Mouse (Mus musculus) cortical plate, adult 2 months (tissue): ENCODE measurements around the gene Fzd1.

ENCODE experiments used
- CTCF ChIP-seq: fragments of 200-500 bp; IDR thresholded peaks from 2 replicates; pipeline ENCODE4 v1.5.1; 2011; ENCODE audit warnings: mild to moderate bottlenecking, control low read depth, low read length; ENCODE audit not compliant: insufficient read depth; ENCODE audit errors: extremely low read depth
- POLR2A ChIP-seq: fragments of 200-500 bp; IDR thresholded peaks from 2 replicates; pipeline ENCODE4 v1.6.1; 2011; ENCODE audit warnings: mild to moderate bottlenecking, low read length, control low read depth; ENCODE audit not compliant: insufficient read depth; ENCODE audit errors: extremely low read depth

GRCm38 (mm10) chr5:4770609-4771008, 12.8 kb upstream of the Fzd1 start:
- TF ChIP-seq CTCF (no peak), POLR2A (no peak)
